Mouse (Mus musculus): ENCODE measurements around the gene Fgf11.

DNA sequence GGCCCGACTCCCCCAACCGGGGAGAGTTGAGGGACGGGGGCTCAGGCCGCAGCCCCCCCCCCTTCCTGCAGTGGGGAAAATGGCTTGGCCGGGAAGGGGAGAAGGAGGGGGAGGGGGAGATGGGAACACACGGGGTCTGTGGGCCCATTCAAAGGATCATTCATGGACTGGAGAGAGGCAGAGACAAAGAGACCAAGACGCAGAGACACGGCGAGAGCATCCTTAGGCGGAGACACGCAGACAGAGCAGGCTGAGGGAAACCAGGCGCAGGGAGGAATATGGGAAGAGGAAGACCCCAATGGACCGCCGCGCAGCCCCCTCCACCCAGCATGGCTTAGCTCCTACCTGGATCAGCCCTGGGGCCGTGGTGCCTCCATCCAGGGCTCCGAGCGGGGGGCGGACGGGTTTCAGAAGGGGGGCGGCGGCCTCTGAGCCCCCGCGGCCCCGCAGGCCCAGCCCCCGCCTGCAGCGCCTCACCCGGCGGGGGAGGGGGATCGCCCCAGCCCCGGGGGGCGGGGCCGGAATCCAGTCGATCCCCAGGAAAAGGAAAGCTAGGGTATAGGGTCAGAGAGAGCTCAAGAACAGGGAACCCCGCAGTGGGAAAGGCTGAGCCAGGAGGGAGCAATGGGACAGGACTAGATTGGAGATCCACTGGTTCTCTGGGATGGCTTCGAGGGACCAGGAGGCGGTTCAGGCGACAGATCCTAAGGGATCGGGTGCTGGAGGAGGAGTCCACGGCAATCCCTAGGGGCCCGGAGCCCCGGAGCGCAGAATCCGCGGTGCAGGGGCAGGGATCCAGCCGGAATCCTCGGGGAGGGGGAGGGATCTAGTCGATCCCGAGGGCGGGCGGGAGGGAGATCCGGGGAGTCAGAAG is 35.3 kb upstream of the Fgf11 start:
- TF ChIP-seq CTCF (IDR thresholded peaks at IDR 0.05; ENCODE audit: extremely low read depth, insufficient read length, insufficient replicate concordance, low read depth, low read length) (no peak), POLR2A (IDR thresholded peaks at IDR 0.05; ENCODE audit: low read depth, low read length) (no peak)

Data from small intestine, adult 2 months (tissue).